Mouse (Mus musculus) myocyte (in vitro differentiated cells): ENCODE results near the gene Zfp592. TPM values are rescaled to one million over a fixed set of nuclear protein-coding genes. Genes with fewer than 3 reads are reported as not detected.

ENCODE experiments used
- H3K27me3 ChIP-seq: one replicate; pipeline ENCODE4 v1.6.1; 2011; ENCODE audit not compliant: control insufficient read depth, insufficient read depth, insufficient read length
- H3K36me3 ChIP-seq: one replicate; pipeline ENCODE4 v1.6.1; 2011; ENCODE audit not compliant: control insufficient read depth, insufficient read depth
- H3K4me2 ChIP-seq: one replicate; pipeline ENCODE4 v1.6.1; 2011; ENCODE audit warnings: low read depth, control low read depth
- H3K4me3 ChIP-seq: one replicate; pipeline ENCODE4 v1.5.1; 2011; ENCODE audit warnings: mild to moderate bottlenecking, control low read depth, moderate library complexity
- H3K79me2 ChIP-seq: one replicate; pipeline ENCODE4 v1.6.1; 2011; ENCODE audit not compliant: control insufficient read depth, insufficient read depth
- H3ac ChIP-seq: one replicate; pipeline ENCODE4 v1.6.1; 2011; ENCODE audit not compliant: control insufficient read depth, insufficient read length
- CEBPB ChIP-seq: IDR thresholded peaks from 2 replicates; pipeline ENCODE4 v1.6.1; 2011; ENCODE audit warnings: mild to moderate bottlenecking, moderate library complexity; ENCODE audit not compliant: poor library complexity, insufficient read depth, severe bottlenecking
- E2F4 ChIP-seq: IDR thresholded peaks from one replicate; pipeline ENCODE4 v1.6.1; 2011; ENCODE audit warnings: mild to moderate bottlenecking, control low read depth, moderate library complexity; ENCODE audit not compliant: insufficient read depth
- MAX ChIP-seq: IDR thresholded peaks from one replicate; pipeline ENCODE4 v1.6.1; 2011; ENCODE audit warnings: low read depth, mild to moderate bottlenecking, control low read depth
- MYOD1 ChIP-seq, 3 experiments: IDR thresholded peaks; one replicate each; pipeline ENCODE4 v1.6.1; 2011; ENCODE audit warnings: control low read depth in 2 of 3, low read depth in 2 of 3, mild to moderate bottlenecking in 2 of 3, moderate library complexity in 1 of 3; ENCODE audit not compliant: insufficient read length in 2 of 3, control insufficient read depth in 1 of 3
- MYOG ChIP-seq, 3 experiments: IDR thresholded peaks; one replicate each; pipeline ENCODE4 v1.6.1; 2011; ENCODE audit warnings: control low read depth in 2 of 3, low read depth in 2 of 3, mild to moderate bottlenecking in 2 of 3; ENCODE audit not compliant: insufficient read length in 2 of 3, control insufficient read depth in 1 of 3, insufficient read depth in 1 of 3
- POLR2A ChIP-seq: IDR thresholded peaks from one replicate; pipeline ENCODE4 v1.6.1; 2011; ENCODE audit warnings: low read depth, mild to moderate bottlenecking, control low read depth, moderate library complexity; ENCODE audit not compliant: insufficient read length
- POLR2AphosphoS2 ChIP-seq: IDR thresholded peaks from one replicate; pipeline ENCODE4 v1.6.1; 2011; ENCODE audit warnings: low read depth, control low read depth; ENCODE audit not compliant: insufficient read length
- REST ChIP-seq: IDR thresholded peaks from one replicate; pipeline ENCODE4 v1.6.1; 2011; ENCODE audit warnings: mild to moderate bottlenecking, control low read depth, moderate library complexity; ENCODE audit not compliant: insufficient read depth, insufficient read length
- SRF ChIP-seq: IDR thresholded peaks from one replicate; pipeline ENCODE4 v1.6.1; 2011; ENCODE audit warnings: low read depth; ENCODE audit not compliant: control insufficient read depth, insufficient read length
- TCF12 ChIP-seq: IDR thresholded peaks from one replicate; pipeline ENCODE4 v1.6.1; 2011; ENCODE audit warnings: mild to moderate bottlenecking, control low read depth; ENCODE audit not compliant: poor library complexity, insufficient read depth, severe bottlenecking
- TCF3 ChIP-seq: IDR thresholded peaks from one replicate; pipeline ENCODE4 v1.6.1; 2011; ENCODE audit warnings: low read depth, control low read depth; ENCODE audit not compliant: insufficient read length
- USF1 ChIP-seq: IDR thresholded peaks from one replicate; pipeline ENCODE4 v1.6.1; 2011; ENCODE audit warnings: low read depth, mild to moderate bottlenecking, control low read depth, moderate library complexity
- polyA plus RNA-seq: library from polyadenylated mRNA; unstranded; fragments of >200 nt; fragmentation: generic; extraction: Trizol; gene quantifications from one replicate; pipeline ENCODE4 v1.2.1, GENCODE M21; 2012; ENCODE audit warnings: missing spikeins

Gene Zfp592
- polyA plus RNA-seq, 1 experiment = 11.9 TPM

GRCm38 (mm10) chr7:81005969-81006368 lies 12.5 kb downstream of the Zfp592 start:
- Histone ChIP-seq H3K4me3 (no peak overlapping the region), H3ac (no peak overlapping the region), H3K36me3 (no peaks in the 10 kb centered on the region), H3K4me2 (no peak overlapping the region), H3K27me3 (no peaks in the 10 kb centered on the region), H3K79me2 (peaks cover 71% of the 10 kb centered on the region)
- TF ChIP-seq TCF12 (no peak), REST (no peak), MYOG (IDR thresholded peaks at IDR 0.05; ENCODE audit: control insufficient read depth in 1 of 3, insufficient read depth in 1 of 3, insufficient read length in 2 of 3, low read depth in 2 of 3) (no peak), SRF (no peak), POLR2AphosphoS2 (no peak), POLR2A (no peak), TCF3 (no peak), USF1 (no peak), CEBPB (no peak), E2F4 (no peak), MYOD1 (IDR thresholded peaks at IDR 0.05; ENCODE audit: control insufficient read depth in 1 of 3, insufficient read length in 2 of 3, low read depth in 2 of 3) (no peak)

- H3K4me2 ChIP-seq = no peak overlapping the region
- H3K27me3 ChIP-seq = no peaks in the 10 kb centered on the region
- no peak for TF ChIP-seq MYOG (IDR thresholded peaks at IDR 0.05; ENCODE audit: control insufficient read depth in 1 of 3, insufficient read depth in 1 of 3, insufficient read length in 2 of 3, low read depth in 2 of 3)
- no peak for TF ChIP-seq MYOD1 (IDR thresholded peaks at IDR 0.05; ENCODE audit: control insufficient read depth in 1 of 3, insufficient read length in 2 of 3, low read depth in 2 of 3)
- no peak for TF ChIP-seq TCF3
- TF ChIP-seq POLR2A = no peak
- no peak for TF ChIP-seq CEBPB
- no peak for TF ChIP-seq POLR2AphosphoS2
- no peak for TF ChIP-seq REST
- no peak for TF ChIP-seq TCF12
- no peak for TF ChIP-seq SRF
- TF ChIP-seq USF1 = no peak
- TF ChIP-seq E2F4 = no peak
- TF ChIP-seq MAX = no peak
- peaks cover 66% of the 10 kb centered on the region for H3K79me2 ChIP-seq
- H3ac ChIP-seq = no peak overlapping the region
- no peak overlapping the region for H3K4me3 ChIP-seq
- H3K36me3 ChIP-seq = peaks cover 6% of the 10 kb centered on the region
Measured at GRCm38 (mm10) chr7:81008285-81008684, 14.8 kb downstream of the Zfp592 start.

- no peak overlapping the region for H3ac ChIP-seq
- H3K27me3 ChIP-seq = no peaks in the 10 kb centered on the region
- H3K4me3 ChIP-seq = no peak overlapping the region
- peaks cover 65% of the 10 kb centered on the region for H3K79me2 ChIP-seq
- no peak for TF ChIP-seq CEBPB
- TF ChIP-seq TCF3 = no peak
- TF ChIP-seq TCF12 = no peak
- no peak for TF ChIP-seq MYOG (IDR thresholded peaks at IDR 0.05; ENCODE audit: control insufficient read depth in 1 of 3, insufficient read depth in 1 of 3, insufficient read length in 2 of 3, low read depth in 2 of 3)
- no peak for TF ChIP-seq REST
- TF ChIP-seq MAX = no peak
- TF ChIP-seq POLR2A = no peak
- TF ChIP-seq POLR2AphosphoS2 = no peak
- no peak for TF ChIP-seq SRF
- TF ChIP-seq E2F4 = no peak
- no peak for TF ChIP-seq MYOD1 (IDR thresholded peaks at IDR 0.05; ENCODE audit: control insufficient read depth in 1 of 3, insufficient read length in 2 of 3, low read depth in 2 of 3)
- no peak for TF ChIP-seq USF1
- peaks cover 6% of the 10 kb centered on the region for H3K36me3 ChIP-seq
- H3K4me2 ChIP-seq = no peak overlapping the region
Measured at GRCm38 (mm10) chr7:81011576-81011975, 18.1 kb downstream of the Zfp592 start.

- TF ChIP-seq POLR2AphosphoS2 = no peak
- no peak for TF ChIP-seq REST
- no peak for TF ChIP-seq TCF12
- TF ChIP-seq TCF3 = no peak
- no peak for TF ChIP-seq CEBPB
- TF ChIP-seq POLR2A = no peak
- no peak for TF ChIP-seq E2F4
- TF ChIP-seq MYOG (IDR thresholded peaks at IDR 0.05; ENCODE audit: control insufficient read depth in 1 of 3, insufficient read depth in 1 of 3, insufficient read length in 2 of 3, low read depth in 2 of 3) = no peak
- no peak for TF ChIP-seq MYOD1 (IDR thresholded peaks at IDR 0.05; ENCODE audit: control insufficient read depth in 1 of 3, insufficient read length in 2 of 3, low read depth in 2 of 3)
- TF ChIP-seq SRF = no peak
- TF ChIP-seq USF1 = no peak
- TF ChIP-seq MAX = no peak
- H3ac ChIP-seq = no peak overlapping the region
- no peak overlapping the region for H3K4me3 ChIP-seq
- H3K27me3 ChIP-seq = no peaks in the 10 kb centered on the region
- H3K4me2 ChIP-seq = no peak overlapping the region
- peaks cover 5% of the 10 kb centered on the region for H3K36me3 ChIP-seq
- H3K79me2 ChIP-seq = peaks cover 21% of the 10 kb centered on the region
Measured at GRCm38 (mm10) chr7:81020307-81020706, 26.8 kb downstream of the Zfp592 start.
